Mouse (Mus musculus): ENCODE measurements around the gene Tle3.

Tle3 gene

GRCm38 (mm10) chr9:61375802-61376561 is 3.8 kb downstream of the Tle3 start:
- Histone ChIP-seq H3K4me3 (replicated peaks; ENCODE audit: low read length) (peak overlapping the region; percentile 47; the same call in 1 of the 2 replicates), H3K36me3 (ENCODE audit: insufficient read depth, low read length) (peaks cover 63% of the 10 kb centered on the region), H3K4me1 (replicated peaks; ENCODE audit: low read depth, low read length) (peaks cover 78% of the 10 kb centered on the region), H3K27me3 (ENCODE audit: insufficient read depth, low read length) (peaks cover 22% of the 10 kb centered on the region), H3K9me3 (ENCODE audit: low read length) (no peaks in the 10 kb centered on the region)
- no peak for TF ChIP-seq CTCF (conservative IDR thresholded peaks at IDR 0.05; ENCODE audit: low read length)
- no peak for TF ChIP-seq NANOG (IDR thresholded peaks at IDR 0.05; ENCODE audit: borderline replicate concordance, low read length)

DNA sequence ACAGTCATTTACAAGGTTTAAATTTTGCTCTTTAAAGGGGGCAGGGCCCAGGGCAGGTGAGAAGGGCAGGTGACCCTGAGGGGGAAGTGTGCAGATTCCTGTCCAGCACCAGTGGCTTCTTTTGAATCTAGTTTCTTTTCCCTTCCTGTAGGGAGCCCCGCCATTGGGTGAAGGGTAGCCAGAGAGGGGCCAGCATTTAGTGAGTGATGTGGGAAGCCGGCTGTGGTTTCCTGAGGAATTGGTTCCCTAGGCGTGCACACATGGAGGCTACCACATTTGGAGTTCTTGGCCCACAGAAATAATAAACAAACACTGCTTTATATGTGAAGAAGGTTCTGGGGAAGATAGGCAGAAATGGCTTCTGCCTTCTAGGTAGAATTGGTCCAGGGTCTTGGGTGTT is 4.5 kb downstream of the Tle3 start:
- no peaks in the 10 kb centered on the region for H3K9me3 ChIP-seq (ENCODE audit: low read length)
- peaks cover 78% of the 10 kb centered on the region for H3K4me1 ChIP-seq (replicated peaks; ENCODE audit: low read depth, low read length)
- H3K4me3 ChIP-seq (replicated peaks; ENCODE audit: low read length) = peak overlapping the region; percentile 47; the same call in 1 of the 2 replicates
- peaks cover 69% of the 10 kb centered on the region for H3K36me3 ChIP-seq (ENCODE audit: insufficient read depth, low read length)
- no peak for TF ChIP-seq POU5F1 (IDR thresholded peaks at IDR 0.05; ENCODE audit: borderline replicate concordance, low read length)
- no peak for TF ChIP-seq CTCF (conservative IDR thresholded peaks at IDR 0.05; ENCODE audit: low read length)
- TF ChIP-seq NANOG (IDR thresholded peaks at IDR 0.05; ENCODE audit: borderline replicate concordance, low read length) = no peak
- H3K27me3 ChIP-seq (ENCODE audit: insufficient read depth, low read length) = peaks cover 15% of the 10 kb centered on the region

DNA sequence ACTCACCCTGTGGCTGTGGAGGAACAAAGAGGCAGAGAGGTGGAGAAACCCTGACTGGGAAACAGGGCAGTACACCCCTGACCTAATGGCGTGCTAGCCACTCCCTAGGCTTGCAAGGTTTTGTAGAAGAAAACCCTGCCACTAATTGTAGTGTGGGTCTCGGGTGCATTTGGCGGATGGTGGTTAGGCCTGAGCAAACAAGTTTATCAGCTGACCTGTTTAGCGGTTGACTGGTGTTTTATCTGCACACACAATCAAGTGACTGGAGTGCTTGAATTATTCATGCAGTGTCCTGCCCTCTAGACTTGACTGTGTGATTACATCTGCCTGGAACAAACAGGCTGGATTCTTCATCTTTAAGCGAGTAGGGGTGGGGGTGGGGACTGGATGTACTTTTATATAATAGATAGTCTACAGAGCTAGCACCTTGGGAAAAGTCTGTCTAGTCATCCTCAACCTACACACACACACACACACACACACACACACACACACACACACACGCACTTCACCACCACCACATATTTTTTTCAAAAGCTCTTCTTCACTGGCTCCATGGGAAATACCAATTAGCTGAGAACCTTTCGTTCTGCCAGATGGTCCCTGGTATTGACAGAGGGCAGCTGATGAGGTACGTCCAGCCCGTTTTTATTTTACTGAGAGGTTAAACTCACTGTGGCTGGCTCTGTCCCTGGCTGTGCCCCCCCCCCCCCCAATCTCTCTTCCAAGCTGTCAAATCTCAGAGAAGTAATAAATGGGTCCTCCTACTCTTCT is 5.7 kb downstream of the Tle3 start:
- Histone ChIP-seq H3K27me3 (ENCODE audit: insufficient read depth, low read length) (peaks cover 15% of the 10 kb centered on the region), H3K4me1 (replicated peaks; ENCODE audit: low read depth, low read length) (peaks cover 87% of the 10 kb centered on the region), H3K9me3 (ENCODE audit: low read length) (no peaks in the 10 kb centered on the region), H3K36me3 (ENCODE audit: insufficient read depth, low read length) (peaks cover 81% of the 10 kb centered on the region), H3K4me3 (replicated peaks; ENCODE audit: low read length) (peak overlapping the region; percentile 47)
- no peak for TF ChIP-seq POU5F1 (IDR thresholded peaks at IDR 0.05; ENCODE audit: borderline replicate concordance, low read length)
- TF ChIP-seq CTCF (conservative IDR thresholded peaks at IDR 0.05; ENCODE audit: low read length) = no peak
- TF ChIP-seq NANOG (IDR thresholded peaks at IDR 0.05; ENCODE audit: borderline replicate concordance, low read length) = no peak

- H3K9me3 ChIP-seq (ENCODE audit: low read length) = no peaks in the 10 kb centered on the region
- H3K4me3 ChIP-seq (replicated peaks; ENCODE audit: low read length) = no peak overlapping the region
- H3K36me3 ChIP-seq (ENCODE audit: insufficient read depth, low read length) = peaks cover 87% of the 10 kb centered on the region
- H3K27me3 ChIP-seq (ENCODE audit: insufficient read depth, low read length) = peaks cover 15% of the 10 kb centered on the region
- peaks cover 93% of the 10 kb centered on the region for H3K4me1 ChIP-seq (replicated peaks; ENCODE audit: low read depth, low read length)
- TF ChIP-seq NANOG (IDR thresholded peaks at IDR 0.05; ENCODE audit: borderline replicate concordance, low read length) (no peak), POU5F1 (IDR thresholded peaks at IDR 0.05; ENCODE audit: borderline replicate concordance, low read length) (no peak)
Observed at GRCm38 (mm10) chr9:61378516-61378915, 6.3 kb downstream of the Tle3 start.

- Histone ChIP-seq H3K4me3 (replicated peaks; ENCODE audit: low read length) (0 out of 2 replicates have a peak overlapping the region, but pooled peaks have one; percentile 17), H3K4me1 (replicated peaks; ENCODE audit: low read depth, low read length) (peaks cover 99% of the 10 kb centered on the region), H3K36me3 (ENCODE audit: insufficient read depth, low read length) (peaks cover 93% of the 10 kb centered on the region), H3K9me3 (ENCODE audit: low read length) (no peaks in the 10 kb centered on the region), H3K27me3 (ENCODE audit: insufficient read depth, low read length) (peaks cover 15% of the 10 kb centered on the region)
- TF ChIP-seq NANOG (IDR thresholded peaks at IDR 0.05; ENCODE audit: borderline replicate concordance, low read length) = no peak
- TF ChIP-seq POU5F1 (IDR thresholded peaks at IDR 0.05; ENCODE audit: borderline replicate concordance, low read length) = no peak
- no peak for TF ChIP-seq CTCF (conservative IDR thresholded peaks at IDR 0.05; ENCODE audit: low read length)
Observed at GRCm38 (mm10) chr9:61379016-61379634, 7.0 kb downstream of the Tle3 start.

GRCm38 (mm10) chr9:61380258-61381062 is 8.3 kb downstream of the Tle3 start:
- H3K4me3 ChIP-seq (replicated peaks; ENCODE audit: low read length) = no peak overlapping the region
- H3K36me3 ChIP-seq (ENCODE audit: insufficient read depth, low read length) = peaks cover 88% of the 10 kb centered on the region
- peaks cover 5% of the 10 kb centered on the region; the same call in 1 of the 2 replicates for H3K27me3 ChIP-seq (ENCODE audit: insufficient read depth, low read length)
- no peak for TF ChIP-seq NANOG (IDR thresholded peaks at IDR 0.05; ENCODE audit: borderline replicate concordance, low read length)
- TF ChIP-seq POU5F1 (IDR thresholded peaks at IDR 0.05; ENCODE audit: borderline replicate concordance, low read length) = no peak
- no peak for TF ChIP-seq CTCF (conservative IDR thresholded peaks at IDR 0.05; ENCODE audit: low read length)
- H3K4me1 ChIP-seq (replicated peaks; ENCODE audit: low read depth, low read length) = peaks cover 100% of the 10 kb centered on the region
- no peaks in the 10 kb centered on the region for H3K9me3 ChIP-seq (ENCODE audit: low read length)

GRCm38 (mm10) chr9:61381063-61381408 is 8.9 kb downstream of the Tle3 start:
- peaks cover 99% of the 10 kb centered on the region for H3K4me1 ChIP-seq (replicated peaks; ENCODE audit: low read depth, low read length)
- peaks cover 5% of the 10 kb centered on the region; the same call in 1 of the 2 replicates for H3K27me3 ChIP-seq (ENCODE audit: insufficient read depth, low read length)
- TF ChIP-seq NANOG (IDR thresholded peaks at IDR 0.05; ENCODE audit: borderline replicate concordance, low read length) = no peak
- TF ChIP-seq CTCF (conservative IDR thresholded peaks at IDR 0.05; ENCODE audit: low read length) = no peak
- no peak for TF ChIP-seq POU5F1 (IDR thresholded peaks at IDR 0.05; ENCODE audit: borderline replicate concordance, low read length)
- H3K4me3 ChIP-seq (replicated peaks; ENCODE audit: low read length) = no peak overlapping the region
- peaks cover 82% of the 10 kb centered on the region for H3K36me3 ChIP-seq (ENCODE audit: insufficient read depth, low read length)
- no peaks in the 10 kb centered on the region for H3K9me3 ChIP-seq (ENCODE audit: low read length)
